Mouse (Mus musculus): Measurements from ENCODE around the gene Olfr356.

The Olfr356 gene

DNA sequence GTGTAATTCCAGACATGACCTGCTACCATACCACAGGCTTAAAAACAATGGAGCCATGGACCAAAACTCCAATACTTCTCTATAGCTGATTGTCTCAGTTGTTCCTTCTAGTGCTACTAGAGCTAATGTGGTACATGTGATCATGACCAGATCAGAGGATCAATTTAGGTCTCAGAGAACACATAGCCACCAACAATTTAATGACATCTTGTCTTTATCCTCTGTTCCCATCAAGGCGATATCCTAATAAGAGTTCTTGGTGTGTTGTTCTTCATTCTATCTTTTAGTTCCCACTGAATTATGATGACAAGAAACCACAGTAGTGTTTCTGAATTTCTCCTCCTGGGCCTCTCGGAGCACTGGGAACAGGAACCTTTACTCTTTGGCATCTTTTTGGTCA, at the start of gene Olfr356:
Gene Olfr356, plus strand, starts transcription at position 301 of the 400 bp plus-strand sequence.
- DNase-seq (ENCODE audit: low spot score) = no peak

DNA sequence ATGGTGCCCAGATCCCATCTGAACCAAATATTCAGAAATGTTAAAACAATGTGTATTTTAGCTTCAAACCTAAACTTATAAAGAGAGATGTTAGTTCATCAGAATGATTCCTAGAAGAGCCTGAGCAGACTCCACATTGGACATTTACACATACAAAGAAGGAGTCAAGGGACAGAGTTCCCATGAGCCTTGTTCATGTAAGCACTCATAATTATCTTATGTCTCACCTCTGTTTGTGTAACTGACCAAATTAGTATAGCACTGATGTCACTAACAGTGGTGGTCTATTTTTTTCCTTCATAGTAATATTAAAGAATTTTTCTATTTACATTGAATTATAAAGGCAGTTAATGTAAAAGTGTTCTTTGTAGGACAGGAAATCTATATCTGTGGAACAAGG, 44.1 kb upstream of the Olfr356 start, which contains the start of gene Olfr353:
Gene Olfr353, minus strand, starts transcription at position 101 of the 400 bp plus-strand sequence.
- DNase-seq (ENCODE audit: low spot score) = no peak

DNA sequence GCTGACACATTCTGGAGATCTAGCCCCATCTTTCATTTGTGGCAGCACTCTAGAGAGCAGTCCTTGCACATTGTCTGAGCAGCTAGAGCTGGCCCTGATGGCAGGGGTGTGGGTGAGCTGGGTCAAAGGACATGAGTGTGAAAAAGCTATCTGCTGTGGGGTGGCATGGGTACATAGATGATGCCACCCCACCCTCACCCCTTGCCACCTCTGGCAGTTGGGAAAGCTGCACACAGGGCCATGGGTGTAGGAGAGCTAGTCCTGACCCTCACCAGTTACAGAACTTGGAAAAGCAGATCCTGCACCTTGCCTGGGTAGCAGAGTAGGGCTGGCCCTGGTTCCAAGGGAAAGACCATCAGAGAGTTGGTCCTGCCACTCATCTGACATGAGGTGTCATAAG, 39.8 kb upstream of the Olfr356 start:
- DNase-seq (ENCODE audit: low spot score) = no peak

DNA sequence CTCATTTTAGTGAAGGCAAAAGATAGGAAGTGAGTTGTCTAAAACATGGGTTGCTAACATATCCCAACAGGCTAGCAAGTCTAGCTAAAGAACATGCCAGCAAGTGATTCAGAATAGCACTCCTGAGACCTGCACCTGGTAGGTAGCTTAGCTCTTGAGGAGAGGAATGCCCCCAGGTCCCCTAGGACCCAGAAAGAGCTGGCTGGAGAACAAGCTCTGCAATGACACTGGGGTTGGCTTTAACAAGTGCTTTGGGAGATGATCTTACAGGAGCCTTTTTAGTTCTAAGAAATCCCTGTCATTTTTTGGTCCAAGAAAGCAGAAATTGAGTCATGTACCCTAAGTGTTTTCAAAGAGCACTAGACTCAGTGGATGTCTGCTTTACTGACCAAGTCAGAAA, 31.5 kb upstream of the Olfr356 start, which contains the start of gene Olfr354:
Gene Olfr354, plus strand, starts transcription at position 301 of the 400 bp plus-strand sequence.
- no peak for DNase-seq (ENCODE audit: low spot score)

DNA sequence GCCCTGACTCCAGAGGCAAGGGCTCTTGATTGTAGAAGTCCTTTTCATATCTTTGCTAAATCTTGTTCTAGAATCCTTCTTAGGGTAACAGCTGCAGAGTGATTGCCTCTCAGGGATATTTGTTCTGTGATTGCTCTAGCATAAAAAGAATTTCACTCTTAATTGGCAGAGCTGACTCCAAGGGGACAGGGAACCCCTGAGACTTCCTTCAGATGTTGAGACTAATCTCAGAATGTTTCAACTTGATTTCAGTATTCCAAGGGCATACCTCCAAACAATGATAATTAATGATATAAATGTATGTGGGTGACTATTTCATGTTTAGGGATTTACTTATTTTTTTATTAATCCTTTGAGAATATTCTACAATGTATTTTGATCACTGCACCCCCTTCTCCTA, 8.1 kb upstream of the Olfr356 start, which contains the start of gene Olfr355:
Gene Olfr355, minus strand, starts transcription at position 101 of the 400 bp plus-strand sequence.
- no peak for DNase-seq (ENCODE audit: low spot score)
